Mouse (Mus musculus) kidney, adult 2 months (tissue): ENCODE results near the gene Echs1.

Experiments
- CTCF ChIP-seq: fragments of 200-500 bp; conservative IDR thresholded peaks from 2 replicates; pipeline ENCODE4 v1.5.1; 2011; ENCODE audit warnings: low read depth, mild to moderate bottlenecking, control low read depth, low read length, moderate library complexity, mixed read lengths; ENCODE audit not compliant: insufficient read depth, insufficient read length
- POLR2A ChIP-seq: fragments of 200-500 bp; IDR thresholded peaks from one replicate; pipeline ENCODE4 v1.6.1; 2011; ENCODE audit warnings: low read depth, low read length, control low read depth

- TF ChIP-seq POLR2A = no peak
- TF ChIP-seq CTCF = peak; percentile 34
These were observed 54.0 kb downstream of the Echs1 start for GRCm38 (mm10) chr7:140062307-140062706.
